Mouse (Mus musculus) intestine, embryonic 15.5 days (tissue): Measurements from ENCODE around the gene Gatm. TPM values are rescaled to one million over a fixed set of nuclear protein-coding genes. Genes with fewer than 3 reads are reported as not detected.

Experiments used
- ATAC-seq: fragments of 200-750 bp; cut with Nextera tagmentation; 2 replicates; pipeline ENCODE4 v1.8.0; 2017; ENCODE audit warnings: moderate TSS enrichment, moderate library complexity
- H3K27ac ChIP-seq: fragments of 300-500 bp; sonication (generic); 2 replicates; pipeline ENCODE4 v1.5.1; 2015; ENCODE audit warnings: mild to moderate bottlenecking, inconsistent platforms
- H3K27me3 ChIP-seq: fragments of 300-500 bp; sonication (generic); replicated peaks from 2 replicates; pipeline ENCODE4 v1.6.1; 2015; ENCODE audit warnings: inconsistent platforms
- H3K36me3 ChIP-seq: fragments of 300-500 bp; sonication (generic); 2 replicates; pipeline ENCODE4 v1.6.1; 2015; ENCODE audit warnings: inconsistent platforms
- H3K4me1 ChIP-seq: fragments of 300-500 bp; sonication (generic); replicated peaks from 2 replicates; pipeline ENCODE4 v1.6.1; 2015; ENCODE audit warnings: inconsistent platforms
- H3K4me2 ChIP-seq: fragments of 300-500 bp; sonication (generic); replicated peaks from 2 replicates; pipeline ENCODE4 v1.6.1; 2015; ENCODE audit warnings: mild to moderate bottlenecking, inconsistent platforms
- H3K4me3 ChIP-seq: fragments of 300-500 bp; sonication (generic); replicated peaks from 2 replicates; pipeline ENCODE4 v1.5.1; 2015; ENCODE audit warnings: inconsistent platforms
- H3K9ac ChIP-seq: fragments of 300-500 bp; sonication (generic); 2 replicates; pipeline ENCODE4 v1.6.1; 2015; ENCODE audit warnings: inconsistent platforms
- H3K9me3 ChIP-seq: fragments of 300-500 bp; sonication (generic); 2 replicates; pipeline ENCODE4 v1.6.1; 2016; ENCODE audit warnings: inconsistent platforms
- WGBS: fragments of 180-500 bp; shearing (Covaris S2); methylation state at CpG from one replicate; pipeline ENCODE4 v1.1.7; 2015; 5-methylcytosine and 5-hydroxymethylcytosine counted together
- polyA plus RNA-seq: library from polyadenylated mRNA; unstranded; fragments of >200 nt; fragmentation: Nextera tagmentation; extraction: Ambion mirVana; gene quantifications from 2 replicates; pipeline ENCODE4 v1.2.1, GENCODE M21; 2015

Gene Gatm
- polyA plus RNA-seq, 1 experiment from 2014 or later: 18.9 TPM

DNA sequence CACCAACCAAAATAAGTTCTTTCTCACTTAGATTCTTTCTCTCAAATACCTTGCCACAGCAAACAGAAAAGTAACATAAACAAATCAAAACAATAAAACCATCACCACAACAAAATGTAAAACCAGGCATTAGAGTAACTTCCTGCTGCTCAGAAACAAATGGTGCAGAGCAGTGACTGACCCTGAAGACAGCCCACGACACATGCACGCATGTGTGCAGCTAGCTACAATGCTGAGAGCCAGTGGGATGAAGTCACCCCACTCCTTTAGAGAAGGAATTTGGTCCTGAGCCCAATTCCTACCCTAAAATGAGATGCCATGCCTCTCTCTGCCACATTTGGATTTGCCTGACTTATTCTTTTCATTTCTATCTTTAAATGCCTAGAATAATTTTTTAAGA lies 9.7 kb downstream of the Gatm start:
- H3K9me3 ChIP-seq: no peaks in the 10 kb centered on the region
- H3K9ac ChIP-seq: no peak overlapping the region
- WGBS: 74% methylated on average over 2 of the region's 2 CpGs
- no peaks in the 10 kb centered on the region for H3K36me3 ChIP-seq
- H3K4me3 ChIP-seq: no peak overlapping the region
- no peaks in the 10 kb centered on the region for H3K4me1 ChIP-seq
- H3K27ac ChIP-seq: no peak overlapping the region
- ATAC-seq: no peak
- no peaks in the 10 kb centered on the region for H3K27me3 ChIP-seq
- H3K4me2 ChIP-seq: no peak overlapping the region

DNA sequence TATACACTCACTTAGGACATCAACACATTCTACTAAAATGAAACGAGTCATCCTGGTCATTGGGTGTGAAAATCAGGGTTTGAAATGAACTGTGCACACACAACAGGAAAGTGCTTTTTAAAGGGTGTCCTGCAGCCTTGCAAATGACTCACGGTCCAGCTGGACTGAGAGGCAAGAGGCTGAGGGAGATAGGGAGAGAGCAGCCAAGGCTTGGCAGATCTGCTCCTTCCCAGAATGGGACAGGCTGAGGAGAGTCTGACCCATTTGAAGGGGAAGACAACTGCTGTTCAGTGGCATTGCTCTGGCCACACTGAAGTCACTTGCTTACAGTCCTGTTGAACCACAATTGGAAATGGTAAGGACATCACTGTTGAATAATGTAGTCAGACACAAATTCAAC lies 11.4 kb downstream of the Gatm start:
- Histone ChIP-seq H3K4me1 (no peaks in the 10 kb centered on the region), H3K4me3 (no peak overlapping the region), H3K27me3 (no peaks in the 10 kb centered on the region), H3K9me3 (no peaks in the 10 kb centered on the region), H3K4me2 (no peak overlapping the region), H3K36me3 (no peaks in the 10 kb centered on the region), H3K27ac (no peak overlapping the region), H3K9ac (no peak overlapping the region)
- WGBS: 83% methylated on average over 2 of the region's 2 CpGs
- no peak for ATAC-seq

DNA sequence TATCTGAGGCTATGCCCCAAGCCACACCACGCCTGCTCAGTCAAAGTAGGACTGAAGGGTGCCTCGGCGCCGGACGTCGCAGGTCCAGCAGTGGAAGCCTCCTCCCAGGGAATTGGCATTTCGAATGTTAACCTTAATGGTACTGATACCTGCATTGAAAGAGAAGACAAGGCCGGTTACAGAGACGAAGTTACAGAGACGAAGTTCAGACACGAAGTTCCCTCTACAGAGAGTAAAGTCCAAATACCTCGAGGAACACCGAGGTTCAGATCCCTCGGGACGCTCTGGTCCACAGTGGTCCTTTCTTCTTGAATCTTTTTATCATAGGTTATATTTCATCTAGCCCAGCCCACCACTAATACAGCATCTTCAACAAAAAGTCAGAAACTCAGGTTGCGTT lies 15.6 kb downstream of the Gatm start:
- H3K4me3 ChIP-seq: no peak overlapping the region
- H3K36me3 ChIP-seq: no peaks in the 10 kb centered on the region
- no peak overlapping the region for H3K27ac ChIP-seq
- H3K27me3 ChIP-seq: no peaks in the 10 kb centered on the region
- H3K9me3 ChIP-seq: no peaks in the 10 kb centered on the region
- H3K9ac ChIP-seq: no peak overlapping the region
- no peak for ATAC-seq
- H3K4me2 ChIP-seq: no peak overlapping the region
- WGBS: 89% methylated on average over 16 of the region's 16 CpGs
- H3K4me1 ChIP-seq: no peaks in the 10 kb centered on the region

DNA sequence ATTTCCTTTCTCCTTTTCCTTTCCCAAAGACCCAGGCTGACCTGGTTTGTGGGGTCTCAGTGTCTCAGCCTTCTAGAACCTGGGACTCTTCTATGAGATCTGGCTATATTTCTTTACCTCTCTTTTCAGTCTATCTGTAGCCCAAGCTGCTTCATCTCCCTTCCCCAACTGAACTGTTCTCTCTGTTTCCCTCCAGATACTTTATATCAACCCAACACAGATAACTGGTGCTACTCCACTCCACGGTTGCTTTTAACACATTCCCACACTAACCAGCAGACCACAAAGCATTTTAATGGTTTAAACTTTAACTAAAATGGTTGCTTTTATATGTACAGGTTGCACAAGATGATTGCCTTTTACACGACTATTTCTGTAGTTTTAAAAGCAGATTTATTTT lies 19.9 kb downstream of the Gatm start:
- no peaks in the 10 kb centered on the region for H3K9me3 ChIP-seq
- H3K36me3 ChIP-seq: no peaks in the 10 kb centered on the region
- H3K9ac ChIP-seq: no peak overlapping the region
- H3K4me2 ChIP-seq: no peak overlapping the region
- no peak for ATAC-seq
- H3K4me1 ChIP-seq: no peaks in the 10 kb centered on the region
- no peaks in the 10 kb centered on the region for H3K27me3 ChIP-seq
- H3K4me3 ChIP-seq: no peak overlapping the region
- H3K27ac ChIP-seq: no peak overlapping the region
- 51% methylated on average over 2 of the region's 2 CpGs for WGBS

DNA sequence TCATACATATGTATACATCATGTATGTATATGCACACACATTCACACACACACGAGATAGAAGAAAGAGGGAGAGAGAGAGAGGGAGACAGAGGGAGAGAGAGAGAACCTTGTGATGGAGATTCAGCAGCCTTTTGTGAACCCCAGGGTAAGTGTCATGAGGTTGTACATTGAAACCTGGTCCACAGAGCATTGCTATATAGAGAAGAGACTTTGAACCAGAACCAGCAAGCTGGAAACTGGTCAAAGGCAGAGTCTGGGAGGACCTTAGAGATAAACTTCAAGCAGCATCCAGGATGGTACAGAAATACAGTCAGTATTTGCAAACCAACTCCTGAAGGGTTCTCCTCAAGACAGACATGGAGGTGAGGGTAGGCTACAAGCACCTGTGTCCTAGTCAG lies 20.8 kb downstream of the Gatm start:
- Histone ChIP-seq H3K9me3 (no peaks in the 10 kb centered on the region), H3K27ac (no peak overlapping the region), H3K4me2 (no peak overlapping the region), H3K4me1 (no peaks in the 10 kb centered on the region), H3K4me3 (no peak overlapping the region), H3K9ac (no peak overlapping the region), H3K36me3 (no peaks in the 10 kb centered on the region), H3K27me3 (no peaks in the 10 kb centered on the region)
- 74% methylated on average over 1 of the region's 1 CpGs for WGBS
- ATAC-seq: no peak

DNA sequence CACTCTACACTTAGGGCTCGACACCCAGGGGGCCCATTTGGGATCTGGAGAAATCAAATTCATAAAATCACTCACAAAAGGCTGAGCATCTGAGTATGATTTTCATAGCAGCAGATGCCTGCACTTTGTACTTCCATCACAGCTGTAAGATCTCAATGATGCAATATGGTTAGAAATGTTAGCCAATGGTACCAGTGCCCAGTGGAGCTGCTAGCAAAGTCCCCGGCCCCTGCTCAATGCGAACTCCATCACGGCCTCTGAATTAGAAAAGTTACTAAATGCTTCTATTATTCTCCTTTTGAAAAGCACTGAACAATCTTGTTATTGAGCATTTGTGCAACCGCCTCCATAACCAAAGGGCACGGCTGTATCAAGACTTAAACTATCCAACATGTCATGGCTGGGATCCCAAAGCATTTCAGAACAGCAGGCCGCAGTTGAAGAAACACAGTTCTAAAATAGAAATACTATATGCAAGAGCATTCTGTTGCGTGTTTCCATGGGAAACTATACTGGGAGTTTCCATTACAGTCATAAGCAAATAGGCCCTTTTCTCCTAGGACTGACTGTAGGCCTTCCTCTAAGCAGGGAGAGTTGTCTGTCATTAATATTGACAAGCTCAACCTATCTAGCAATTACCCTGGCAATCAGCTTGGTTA lies 23.1 kb downstream of the Gatm start:
- Histone ChIP-seq H3K27me3 (no peaks in the 10 kb centered on the region), H3K27ac (no peak overlapping the region), H3K4me1 (no peaks in the 10 kb centered on the region), H3K9me3 (no peaks in the 10 kb centered on the region), H3K9ac (no peak overlapping the region), H3K4me3 (no peak overlapping the region), H3K4me2 (no peak overlapping the region), H3K36me3 (no peaks in the 10 kb centered on the region)
- WGBS: 83% methylated on average over 8 of the region's 8 CpGs
- no peak for ATAC-seq

DNA sequence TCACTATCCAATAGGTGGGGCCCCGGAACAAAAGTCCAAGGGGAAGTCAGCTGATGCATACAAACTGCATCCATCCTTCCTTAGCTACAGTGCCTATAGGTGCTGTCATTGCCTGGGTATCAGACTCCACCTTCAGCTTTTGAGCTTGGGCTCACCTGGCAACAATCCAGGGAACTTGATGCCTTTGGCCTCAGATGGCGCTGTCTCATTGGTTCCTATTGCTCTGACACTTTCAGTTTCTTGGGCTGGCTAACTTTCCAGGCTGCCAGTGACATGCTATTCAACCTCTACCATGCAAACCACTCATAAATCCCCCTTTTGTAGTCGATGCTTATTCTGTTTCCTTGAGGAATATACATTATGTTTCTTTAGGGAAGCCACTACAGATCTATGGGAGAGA lies 24.8 kb downstream of the Gatm start:
- 73% methylated on average over 3 of the region's 3 CpGs for WGBS
- Histone ChIP-seq H3K4me3 (no peak overlapping the region), H3K4me2 (no peak overlapping the region), H3K27ac (no peak overlapping the region), H3K4me1 (no peaks in the 10 kb centered on the region; the same call in 1 of the 2 replicates), H3K36me3 (no peaks in the 10 kb centered on the region), H3K27me3 (no peaks in the 10 kb centered on the region), H3K9ac (no peak overlapping the region), H3K9me3 (no peaks in the 10 kb centered on the region)
- no peak for ATAC-seq

DNA sequence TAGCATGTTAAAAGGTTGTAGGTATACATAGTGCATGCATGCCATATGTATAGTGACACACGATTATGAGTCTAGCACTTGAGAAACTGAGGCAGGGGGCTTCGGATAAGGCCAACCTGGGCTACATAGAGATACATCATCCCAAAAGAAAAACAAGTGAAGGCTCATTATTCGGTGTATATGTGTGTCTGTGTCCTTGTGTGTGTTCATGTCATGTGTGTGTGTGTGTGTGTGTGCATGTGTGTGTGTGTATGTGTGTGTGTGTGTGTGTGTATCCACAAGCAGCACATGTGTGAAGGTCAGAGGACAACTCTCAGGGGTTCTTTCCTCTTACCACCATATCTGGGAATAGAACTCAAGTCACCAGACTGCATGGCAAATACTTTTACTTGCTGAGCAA lies 28.8 kb downstream of the Gatm start:
- H3K36me3 ChIP-seq: no peaks in the 10 kb centered on the region
- no peak overlapping the region for H3K4me3 ChIP-seq
- H3K27me3 ChIP-seq: no peaks in the 10 kb centered on the region
- H3K27ac ChIP-seq: no peak overlapping the region
- no peaks in the 10 kb centered on the region for H3K9me3 ChIP-seq
- ATAC-seq: no peak
- H3K9ac ChIP-seq: no peak overlapping the region
- 86% methylated on average over 3 of the region's 3 CpGs for WGBS
- H3K4me1 ChIP-seq: peaks cover 2% of the 10 kb centered on the region; the same call in 1 of the 2 replicates
- no peak overlapping the region for H3K4me2 ChIP-seq

DNA sequence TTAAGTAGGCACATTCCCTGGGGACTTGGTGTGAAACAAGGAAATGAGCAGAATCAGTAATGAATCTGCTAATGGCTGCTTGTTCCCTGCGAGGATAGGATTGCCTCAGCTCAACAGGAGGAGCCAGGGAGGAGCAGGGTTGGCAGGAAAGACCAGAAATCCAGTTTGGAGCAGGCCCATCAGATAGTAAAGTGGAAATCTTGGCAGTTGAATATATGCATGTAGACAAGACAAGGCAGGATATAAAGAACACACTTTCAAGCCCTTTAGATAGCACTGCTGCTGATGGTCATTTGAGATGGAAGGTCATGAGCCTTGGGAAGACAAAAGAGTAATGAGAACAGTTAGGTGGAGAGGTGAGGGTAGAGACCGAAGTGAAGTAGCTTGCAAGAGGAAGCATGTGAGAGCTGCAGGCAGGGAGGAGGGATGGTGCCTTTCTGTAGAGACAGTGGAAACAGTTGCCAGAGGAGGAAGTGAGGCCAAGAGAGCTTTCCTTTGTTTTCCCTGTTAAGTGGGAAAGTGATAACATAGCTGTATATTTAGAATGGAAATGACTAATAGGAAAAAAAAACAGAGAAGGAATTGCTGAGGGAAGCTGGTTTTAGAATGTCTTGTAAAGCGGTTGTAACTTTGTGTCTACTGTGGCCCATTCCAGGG lies 29.6 kb downstream of the Gatm start:
- Histone ChIP-seq H3K4me2 (no peak overlapping the region), H3K9me3 (no peaks in the 10 kb centered on the region), H3K4me3 (no peak overlapping the region), H3K27me3 (no peaks in the 10 kb centered on the region), H3K36me3 (no peaks in the 10 kb centered on the region), H3K4me1 (peaks cover 2% of the 10 kb centered on the region; the same call in 1 of the 2 replicates), H3K9ac (no peak overlapping the region), H3K27ac (no peak overlapping the region; the same call in 1 of the 2 replicates)
- 52% methylated on average over 3 of the region's 3 CpGs for WGBS
- ATAC-seq: no peak

DNA sequence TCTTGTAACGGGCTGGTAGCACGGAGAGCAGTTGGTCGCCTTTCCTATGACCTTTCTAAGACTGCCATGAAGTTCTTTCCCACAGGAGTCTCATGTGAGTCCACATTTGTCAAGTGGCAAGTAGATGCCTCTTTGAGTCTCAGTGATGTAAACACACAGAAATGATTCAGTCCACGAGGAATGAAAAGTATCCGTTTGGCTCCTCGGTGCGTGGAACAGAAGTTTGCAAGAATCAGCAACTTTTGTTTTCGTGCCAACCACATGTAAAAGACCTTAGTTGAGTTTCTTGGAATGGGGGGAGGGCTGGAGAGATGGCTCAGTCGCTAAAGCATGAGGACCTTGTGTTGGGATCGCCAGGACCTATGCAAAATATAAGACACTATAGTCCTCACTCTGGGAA lies 30.7 kb downstream of the Gatm start:
- H3K4me3 ChIP-seq: no peak overlapping the region
- no peaks in the 10 kb centered on the region for H3K27me3 ChIP-seq
- peaks cover 8% of the 10 kb centered on the region; the same call in 1 of the 2 replicates for H3K4me1 ChIP-seq
- H3K27ac ChIP-seq: no peak overlapping the region
- H3K36me3 ChIP-seq: no peaks in the 10 kb centered on the region
- no peak overlapping the region for H3K4me2 ChIP-seq
- H3K9ac ChIP-seq: no peak overlapping the region
- H3K9me3 ChIP-seq: no peaks in the 10 kb centered on the region
- no peak for ATAC-seq
- 56% methylated on average over 10 of the region's 10 CpGs for WGBS

DNA sequence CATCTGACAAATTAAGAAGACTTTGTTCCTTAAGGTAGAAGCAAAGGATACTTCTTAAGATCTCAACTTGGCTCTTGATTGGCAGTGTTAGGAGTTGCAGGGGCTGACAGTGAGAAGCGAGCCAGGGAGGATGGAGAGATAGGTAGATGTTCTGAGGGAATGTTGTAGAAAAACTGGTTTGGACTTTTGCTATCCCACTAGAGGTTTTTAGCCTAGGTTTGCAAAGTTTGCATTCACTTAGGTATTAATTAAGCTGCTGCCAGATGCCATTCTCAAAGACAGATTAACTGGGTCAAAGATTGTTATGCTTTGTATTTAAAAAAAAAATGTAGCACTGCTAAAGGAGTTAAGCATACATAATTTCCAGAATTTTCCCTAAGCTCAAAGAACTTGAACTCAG lies 33.8 kb downstream of the Gatm start:
- Histone ChIP-seq H3K9ac (no peak overlapping the region), H3K4me3 (no peak overlapping the region), H3K4me1 (peaks cover 9% of the 10 kb centered on the region; the same call in 1 of the 2 replicates), H3K27me3 (no peaks in the 10 kb centered on the region), H3K4me2 (no peak overlapping the region), H3K36me3 (no peaks in the 10 kb centered on the region), H3K27ac (no peak overlapping the region), H3K9me3 (no peaks in the 10 kb centered on the region)
- ATAC-seq: no peak
- 75% methylated on average over 1 of the region's 1 CpGs for WGBS

DNA sequence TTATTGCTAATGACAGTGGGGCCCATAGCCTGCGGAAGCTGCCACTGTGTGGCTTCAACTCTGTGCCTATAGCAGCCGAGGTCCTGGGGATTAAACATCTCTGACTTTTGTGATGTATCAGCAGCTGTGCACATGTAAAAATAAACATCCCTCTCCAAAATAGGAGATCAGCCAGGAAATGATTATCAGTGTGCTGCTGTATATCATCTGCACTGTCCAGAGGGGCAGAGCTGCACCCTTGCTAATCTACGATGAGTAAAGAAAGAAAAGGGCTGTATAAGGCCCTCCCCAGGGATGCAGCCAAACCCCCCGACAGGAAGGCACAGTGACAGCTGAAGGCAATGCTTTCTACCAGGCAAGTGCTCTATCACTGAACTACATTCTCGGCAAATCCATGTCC lies 34.8 kb downstream of the Gatm start:
- Histone ChIP-seq H3K36me3 (no peaks in the 10 kb centered on the region), H3K4me2 (0 out of 2 replicates have a peak overlapping the region, but pooled peaks have one; percentile 22), H3K4me3 (no peak overlapping the region), H3K27ac (no peak overlapping the region), H3K4me1 (peaks cover 9% of the 10 kb centered on the region; the same call in 1 of the 2 replicates), H3K9me3 (no peaks in the 10 kb centered on the region), H3K9ac (no peak overlapping the region), H3K27me3 (no peaks in the 10 kb centered on the region)
- no peak for ATAC-seq
- WGBS: 25% methylated on average over 5 of the region's 5 CpGs

DNA sequence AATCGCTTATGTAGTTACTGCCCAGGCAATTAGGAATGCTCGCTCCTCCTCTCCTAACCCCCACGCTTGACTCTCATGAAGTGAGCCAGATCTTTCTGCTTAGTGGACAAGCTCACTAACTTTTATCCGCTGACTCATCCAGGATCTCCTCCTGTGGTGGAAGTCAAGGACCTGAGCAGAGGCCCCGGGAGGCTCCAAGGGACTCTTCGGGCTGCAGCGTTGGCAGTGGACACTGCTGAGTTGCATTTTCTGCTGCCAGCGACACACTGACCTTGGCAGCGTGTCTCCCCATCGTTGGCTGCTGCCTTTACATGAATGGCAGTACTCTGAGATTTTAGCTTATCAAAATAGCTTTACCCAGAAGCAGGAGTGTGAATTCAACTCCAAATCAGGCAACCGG lies 35.6 kb downstream of the Gatm start:
- Histone ChIP-seq H3K36me3 (no peaks in the 10 kb centered on the region), H3K27me3 (no peaks in the 10 kb centered on the region), H3K27ac (no peak overlapping the region), H3K4me1 (peaks cover 7% of the 10 kb centered on the region; the same call in 1 of the 2 replicates), H3K4me2 (no peak overlapping the region), H3K9ac (no peak overlapping the region; the same call in 1 of the 2 replicates), H3K4me3 (no peak overlapping the region), H3K9me3 (no peaks in the 10 kb centered on the region)
- no peak for ATAC-seq
- WGBS: 64% methylated on average over 11 of the region's 11 CpGs
